Mouse (Mus musculus): Measurements from ENCODE around the gene Eipr1.

- TF ChIP-seq EP300 (IDR thresholded peaks at IDR 0.05; ENCODE audit: insufficient read depth, low read depth, low read length) (no peak), CTCF (IDR thresholded peaks at IDR 0.05) (no peak), POLR2A (IDR thresholded peaks at IDR 0.05; ENCODE audit: insufficient read depth, low read depth, low read length) (no peak)
These were observed 145.0 kb downstream of the Eipr1 start for GRCm38 (mm10) chr12:28896577-28896976.

All from heart, adult 2 months (tissue).